Mouse (Mus musculus): ENCODE data around the gene Hist1h2ak. TPM values are rescaled to one million over a fixed set of nuclear protein-coding genes. Genes with fewer than 3 reads are reported as not detected.
A peak's percentile ranks its signal among the peaks of the same experiment; 100 is the strongest.
"Not testable (repeated sequence)": the region's sequence is repeated elsewhere in the genome, so short reads cannot be mapped to it uniquely, and the experiment has no call there.

Hist1h2ak gene
- total and polyA plus RNA-seq, 3 experiments: 6.2 to 1,125 (median 16.6) TPM

DNA sequence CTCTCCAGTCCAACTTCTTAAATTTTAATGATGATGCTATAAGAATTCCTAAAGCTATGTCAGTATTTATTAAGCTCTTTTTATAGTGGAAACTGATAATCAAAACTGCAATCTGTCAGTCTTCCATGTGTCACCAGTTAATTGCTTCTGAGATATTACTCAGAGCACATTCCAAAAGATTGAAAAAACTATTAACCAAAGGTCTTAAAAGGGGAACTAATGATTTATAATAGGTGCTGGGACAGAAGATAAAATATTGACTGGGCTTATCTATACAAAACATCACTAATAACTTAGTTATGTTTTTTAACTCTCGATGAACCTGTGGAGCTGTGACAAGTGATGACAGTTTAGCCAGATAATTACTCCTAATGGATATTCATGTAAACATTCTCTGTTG is 8.6 kb downstream of the Hist1h2ak start:
- no peak overlapping the region for H3K4me2 ChIP-seq (ENCODE audit: insufficient read depth, low read depth, poor library complexity, severe bottlenecking)
- H3K4me1 ChIP-seq (ENCODE audit: control insufficient read depth in 1 of 2, insufficient read depth in 2 of 2): no peaks in the 10 kb centered on the region; a peak in 1 of 4 replicates
- H3K4me3 ChIP-seq (replicated peaks in 1 of 3; ENCODE audit: low read depth in 2 of 3, low read length in 2 of 3, poor library complexity in 1 of 3): no peak overlapping the region
- H3K27me3 ChIP-seq (replicated peaks): no peaks in the 10 kb centered on the region
- no peaks in the 10 kb centered on the region for H3K9me3 ChIP-seq (replicated peaks; ENCODE audit: low read length)
- in situ Hi-C loops (cut with MboI; ENCODE audit: low pct_ligation_motif_present, low pct_unique_long_range_greater_than_20kb, low sequenced_read_pairs) (loop anchor here (10.0 to 25.0 kb wide), 2 partner anchors 290 to 1817 kb away; partner anchors contain the start of genes Hist1h1d, Hist1h2ad, Hist1h2ae and Hist1h2ah), dilution Hi-C loops (cut with MboI; ENCODE audit: extremely low pct_ligation_motif_present, extremely low pct_unique_long_range_greater_than_20kb, low sequenced_read_pairs) (no loop called here)
- H3K79me2 ChIP-seq (replicated peaks; ENCODE audit: control insufficient read depth, extremely low read depth, insufficient read depth, poor library complexity, severe bottlenecking): no peaks in the 10 kb centered on the region
- no peaks in the 10 kb centered on the region for H3K36me3 ChIP-seq (replicated peaks in 1 of 2; ENCODE audit: control insufficient read depth in 1 of 2, insufficient read depth in 1 of 2, low read length in 1 of 2)
- no peak overlapping the region for H3K9ac ChIP-seq (ENCODE audit: insufficient read depth, low read depth)
- no peak for DNase-seq (ENCODE audit: extremely low read depth)
- no peak overlapping the region for H3K27ac ChIP-seq (ENCODE audit: insufficient read depth, low read depth)
- no peak for TF ChIP-seq NRF1 (IDR thresholded peaks at IDR 0.05; ENCODE audit: low read depth, low read length)
- no peak for TF ChIP-seq RCOR1 (conservative IDR thresholded peaks at IDR 0.05; ENCODE audit: low read depth, low read length)
- TF ChIP-seq MEF2A (IDR thresholded peaks at IDR 0.05; ENCODE audit: borderline replicate concordance, low read depth, low read length): no peak
- TF ChIP-seq CTCF (conservative IDR thresholded peaks at IDR 0.05 in 1 of 2, IDR thresholded peaks at IDR 0.05 in 1 of 2; ENCODE audit: low read depth in 2 of 2, low read length in 2 of 2): no peak
- TF ChIP-seq CHD1 (IDR thresholded peaks at IDR 0.05; ENCODE audit: low read depth, low read length): no peak
- no peak for TF ChIP-seq PAX5 (IDR thresholded peaks at IDR 0.05; ENCODE audit: low read length)
- no peak for TF ChIP-seq POLR2AphosphoS2 (IDR thresholded peaks at IDR 0.05; ENCODE audit: low read depth, low read length)

DNA sequence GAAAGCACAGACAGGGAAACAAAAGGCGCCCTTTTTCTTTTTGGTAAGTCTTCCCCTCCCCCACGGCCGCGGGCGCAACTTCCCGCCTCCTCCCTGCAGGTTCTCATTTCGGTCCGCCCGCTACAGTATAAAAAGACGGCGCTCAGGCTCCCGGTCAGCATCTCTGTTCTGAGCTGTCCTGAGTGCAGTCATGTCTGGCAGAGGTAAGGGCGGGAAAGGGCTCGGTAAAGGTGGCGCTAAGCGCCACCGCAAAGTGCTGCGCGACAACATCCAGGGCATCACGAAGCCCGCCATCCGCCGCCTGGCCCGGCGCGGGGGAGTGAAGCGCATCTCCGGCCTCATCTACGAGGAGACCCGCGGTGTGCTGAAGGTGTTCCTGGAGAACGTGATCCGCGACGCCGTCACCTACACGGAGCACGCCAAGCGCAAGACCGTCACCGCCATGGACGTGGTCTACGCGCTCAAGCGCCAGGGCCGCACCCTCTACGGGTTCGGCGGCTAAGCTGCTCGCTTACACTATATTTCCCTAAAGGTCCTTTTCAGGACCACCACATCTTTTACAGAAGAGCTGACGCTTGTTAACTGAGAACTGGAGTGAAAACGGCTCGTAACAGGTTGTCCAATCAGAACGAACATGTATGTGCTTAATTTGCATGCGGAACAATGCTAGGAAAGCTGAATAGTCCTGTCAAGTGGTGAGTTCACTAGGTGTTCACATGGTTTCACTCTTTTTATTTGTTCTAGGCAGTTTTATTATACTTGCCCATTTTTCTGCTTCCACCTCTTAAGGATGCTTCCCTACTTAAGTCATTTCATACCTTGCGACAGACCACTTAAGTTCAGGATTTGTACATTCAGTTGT is 18.5 kb downstream of the Hist1h2ak start, which contains the start of gene Hist1h4j:
Hist1h4j (plus strand) TSS at position 159 of the 862 bp plus-strand sequence.
- peak within 1 kb of the TSS; percentile 38 to 62 (median 42) for H3K4me3 ChIP-seq (replicated peaks in 1 of 3; ENCODE audit: low read depth in 2 of 3, low read length in 2 of 3, poor library complexity in 1 of 3)
- in situ Hi-C loops (cut with MboI; ENCODE audit: low pct_ligation_motif_present, low pct_unique_long_range_greater_than_20kb, low sequenced_read_pairs): loop anchor here (25.0 kb wide), 1 partner anchor 1827 kb away; the partner anchor contains the start of genes Hist1h1d, Hist1h2ad, Hist1h2ae and Hist1h2bf
- H3K9me3 ChIP-seq (replicated peaks; ENCODE audit: low read length); H3K36me3 ChIP-seq (replicated peaks in 1 of 2; ENCODE audit: control insufficient read depth in 1 of 2, insufficient read depth in 1 of 2, low read length in 1 of 2); H3K27me3 ChIP-seq (replicated peaks); H3K79me2 ChIP-seq (replicated peaks; ENCODE audit: control insufficient read depth, extremely low read depth, insufficient read depth, poor library complexity, severe bottlenecking); dilution Hi-C loops (cut with MboI; ENCODE audit: extremely low pct_ligation_motif_present, extremely low pct_unique_long_range_greater_than_20kb, low sequenced_read_pairs): not testable (repeated sequence)
- H3K4me2 ChIP-seq (ENCODE audit: insufficient read depth, low read depth, poor library complexity, severe bottlenecking): peak within 1 kb of the TSS; percentile 90
- peak within 1 kb of the TSS; percentile 76 for H3K9ac ChIP-seq (ENCODE audit: insufficient read depth, low read depth)
- H3K27ac ChIP-seq (ENCODE audit: insufficient read depth, low read depth): peak within 1 kb of the TSS; percentile 91
- TF ChIP-seq IRF4 (IDR thresholded peaks at IDR 0.05; ENCODE audit: low read depth, low read length) (peak; percentile 36; the same call in 1 of the 2 replicates), RCOR1 (conservative IDR thresholded peaks at IDR 0.05; ENCODE audit: low read depth, low read length) (peak; percentile 86; the same call in 1 of the 2 replicates), UBTF (IDR thresholded peaks at IDR 0.05; ENCODE audit: low read depth, low read length) (peak; percentile 96), MEF2A (IDR thresholded peaks at IDR 0.05; ENCODE audit: borderline replicate concordance, low read depth, low read length) (peak; percentile 43; the same call in 1 of the 2 replicates), POLR2AphosphoS2 (IDR thresholded peaks at IDR 0.05; ENCODE audit: low read depth, low read length) (peak; percentile 100), KAT2A (IDR thresholded peaks at IDR 0.05; ENCODE audit: insufficient replicate concordance, low read length) (0 out of 2 replicates have a peak, but pooled peaks have one; percentile 9), TBP (conservative IDR thresholded peaks at IDR 0.05; ENCODE audit: low read depth, low read length) (peak; percentile 96), SMC3 (IDR thresholded peaks at IDR 0.05; ENCODE audit: low read depth, low read length) (peak; percentile 2), POLR2A (IDR thresholded peaks at IDR 0.05; ENCODE audit: low read depth, low read length) (peak; percentile 98), TCF12 (IDR thresholded peaks at IDR 0.05; ENCODE audit: low read depth, low read length) (peak; percentile 72), CHD2 (IDR thresholded peaks at IDR 0.05; ENCODE audit: low read length) (peak; percentile 86), BHLHE40 (IDR thresholded peaks at IDR 0.05; ENCODE audit: low read depth, low read length) (peak; percentile 42; the same call in 1 of the 2 replicates), ZMIZ1 (IDR thresholded peaks at IDR 0.05; ENCODE audit: low read depth, low read length) (peak; percentile 99), HCFC1 (IDR thresholded peaks at IDR 0.05; ENCODE audit: low read depth, low read length) (peak; percentile 79), ELF1 (IDR thresholded peaks at IDR 0.05; ENCODE audit: low read depth, low read length) (peak; percentile 36; the same call in 1 of the 2 replicates), USF2 (conservative IDR thresholded peaks at IDR 0.05; ENCODE audit: low read depth, low read length) (peak; percentile 44; the same call in 1 of the 2 replicates), E2F4 (IDR thresholded peaks at IDR 0.05; ENCODE audit: insufficient replicate concordance, low read depth, low read length) (peak; percentile 91), SIN3A (IDR thresholded peaks at IDR 0.05; ENCODE audit: low read length) (peak; percentile 42; the same call in 1 of the 2 replicates), NELFE (IDR thresholded peaks at IDR 0.05; ENCODE audit: low read depth, low read length) (peak; percentile 99)
- DNase-seq (ENCODE audit: extremely low read depth): peak; percentile 93
- H3K4me1 ChIP-seq (ENCODE audit: control insufficient read depth in 1 of 2, insufficient read depth in 2 of 2): peaks cover 7 to 26% of the 10 kb centered on the region in 2 experiments; a peak in 3 of 4 replicates

Measured in CH12.LX (cell line).